Mouse (Mus musculus): ENCODE data around the gene Mthfsl. TPM values are rescaled to one million over a fixed set of nuclear protein-coding genes. Genes with fewer than 3 reads are reported as not detected.

The Mthfsl gene
- 7.0 and 10.2 TPM in 2 replicates for polyA plus RNA-seq (2012; rRNA removed)

DNA sequence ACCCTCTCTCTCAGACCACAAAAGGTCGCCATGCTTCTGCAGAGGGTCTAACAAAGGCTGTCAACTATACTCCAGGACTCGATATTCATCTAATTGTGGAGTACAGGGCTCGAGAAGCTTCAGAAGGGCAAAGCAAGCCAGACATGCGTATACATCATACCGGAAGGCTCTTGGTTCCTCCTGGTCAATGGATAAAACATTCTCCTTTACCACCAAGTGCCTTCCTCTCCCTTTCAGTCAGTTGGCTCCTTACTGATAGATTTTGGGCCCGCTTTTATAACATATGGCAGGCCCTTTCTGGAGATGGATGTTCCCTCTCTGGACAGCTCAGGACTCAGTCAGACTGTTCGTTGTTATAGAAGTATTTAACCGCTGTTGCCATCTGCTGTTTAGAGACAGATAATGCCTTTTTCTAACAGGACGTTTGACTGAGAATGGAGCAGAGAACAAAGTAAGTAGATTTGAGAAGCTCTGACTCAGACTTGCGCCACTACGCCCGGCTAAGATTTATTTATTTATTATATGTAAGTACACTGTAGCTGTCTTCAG is at the start of gene Mthfsl:
Gene Mthfsl (minus strand): TSS at position 308 of the 549 bp plus-strand sequence.

GRCm38 (mm10) chr9:88731728-88732127 is 11.6 kb upstream of the Mthfsl start, which contains the start of gene Bcl2a1d:
TSS of gene Bcl2a1d (minus strand) at chr9:88731914.

Other genes with a start within 250 kb of the Mthfsl start
- 1.3 and 3.1 TPM in 2 replicates for gene Syncrip, start 237.7 kb downstream of the Mthfsl start, polyA plus RNA-seq (2012; rRNA removed)
- 1.5 and 2.1 TPM in 2 replicates for gene Zfp949, start 172.3 kb downstream of the Mthfsl start, polyA plus RNA-seq (2012; rRNA removed)
- gene Trim43a, start 139.4 kb downstream of the Mthfsl start, polyA plus RNA-seq (2012; rRNA removed), result not detected in 2 replicates
- gene Bcl2a1d, start 11.6 kb upstream of the Mthfsl start, polyA plus RNA-seq (2012; rRNA removed), result 0.28 and 1.1 TPM in 2 replicates
- gene Trim43c, start 118.9 kb upstream of the Mthfsl start, polyA plus RNA-seq (2012; rRNA removed), result not detected in 2 replicates
- gene Bcl2a1a, start 236.6 kb upstream of the Mthfsl start, polyA plus RNA-seq (2012; rRNA removed), result 0.35 and 0.87 TPM in 2 replicates

All from colon, adult 2 months (tissue).